Mouse (Mus musculus): Measurements from ENCODE around the gene Rufy1.

- TF ChIP-seq CTCF (conservative IDR thresholded peaks at IDR 0.05; ENCODE audit: low read length) (no peak), POU5F1 (IDR thresholded peaks at IDR 0.05; ENCODE audit: borderline replicate concordance, low read length) (no peak), NANOG (IDR thresholded peaks at IDR 0.05; ENCODE audit: borderline replicate concordance, low read length) (no peak)
These were observed 51.7 kb downstream of the Rufy1 start for GRCm38 (mm10) chr11:50379023-50379752.
